26 mouse cellular contexts compared by ENCODE assay signal in genomic region chr1:86312269-86312668, GRCm38 (mm10). TPM values are rescaled to one million over a fixed set of nuclear protein-coding genes. Genes with fewer than 3 reads are reported as not detected.
DNase-seq lines count a peak whose midpoint lies in the region; ATAC-seq and TF ChIP-seq lines count a peak whose summit lies in the region.
"Had no signal": no experiment of that assay in that cellular context is flagged by ENCODE, and none has a peak within 500 bp of the region (broad histone marks: within the 10 kb centered on the region; RNA-seq: fewer than 3 reads in every experiment).

No protein-coding gene starts in this region.

- H3K9ac ChIP-seq in ES-Bruce4 (ENCODE audit: low read depth, poor library complexity, severe bottlenecking): peak overlapping the region; percentile 72; the same call in 1 of the 2 replicates
- no peak overlapping the region for H3K9ac ChIP-seq in liver, embryonic 16.5 days (ENCODE audit: low read depth, low read length)
- H3K9ac ChIP-seq: embryonic facial prominence, embryonic 12.5 days; forebrain, embryonic 13.5 days; heart, embryonic 12.5 days; limb, embryonic 12.5 days; midbrain, embryonic 15.5 days; neural tube, embryonic 13.5 days had no signal

- no peak overlapping the region for H3K4me2 ChIP-seq in liver, embryonic 16.5 days (ENCODE audit: low read depth, low read length)
- H3K4me2 ChIP-seq: embryonic facial prominence, embryonic 12.5 days; forebrain, embryonic 13.5 days; heart, embryonic 12.5 days; limb, embryonic 12.5 days; midbrain, embryonic 15.5 days; neural tube, embryonic 13.5 days had no signal

- H3K36me3 ChIP-seq in ES-Bruce4 (ENCODE audit: control insufficient read depth, insufficient read depth, low read length, poor library complexity, severe bottlenecking): 0 out of 2 replicates have a peak, but pooled peaks cover 2% of the 10 kb centered on the region
- no peaks in the 10 kb centered on the region for H3K36me3 ChIP-seq in liver, embryonic 16.5 days (ENCODE audit: control insufficient read depth, insufficient read depth)
- H3K36me3 ChIP-seq: embryonic facial prominence, embryonic 12.5 days; heart, embryonic 12.5 days; limb, embryonic 12.5 days; midbrain, embryonic 15.5 days; neural tube, embryonic 13.5 days had no signal

- peaks cover 15% of the 10 kb centered on the region for H3K9me3 ChIP-seq in ES-Bruce4 (replicated peaks; ENCODE audit: control insufficient read depth, insufficient read depth, low read length, poor library complexity, severe bottlenecking)
- H3K9me3 ChIP-seq in liver, embryonic 16.5 days (replicated peaks; ENCODE audit: control insufficient read depth, low read length): no peaks in the 10 kb centered on the region
- H3K9me3 ChIP-seq: embryonic facial prominence, embryonic 12.5 days; forebrain, embryonic 13.5 days; limb, embryonic 12.5 days; megakaryocyte, embryonic 14.5 days; midbrain, embryonic 15.5 days; neural tube, embryonic 13.5 days had no signal

- peak overlapping the region; percentile 92 for H3K27ac ChIP-seq in ES-Bruce4 (ENCODE audit: insufficient read depth, low read length)
- H3K27ac ChIP-seq in liver, embryonic 16.5 days (ENCODE audit: low read length): peak overlapping the region; percentile 50; the same call in 1 of the 2 replicates
- H3K27ac ChIP-seq: embryonic facial prominence, embryonic 12.5 days; forebrain, embryonic 13.5 days; limb, embryonic 12.5 days; midbrain, embryonic 15.5 days; neural tube, embryonic 13.5 days had no signal

- peak; percentile 95 for ATAC-seq in liver, embryonic 16.5 days (ENCODE audit: low read depth)
- ATAC-seq: forebrain, embryonic 13.5 days; midbrain, embryonic 15.5 days had no signal

- TF ChIP-seq EP300 in ES-Bruce4 (IDR thresholded peaks at IDR 0.05; ENCODE audit: insufficient read depth, low read depth, low read length): no peak

- no peak for TF ChIP-seq POLR2A in ES-Bruce4 (IDR thresholded peaks at IDR 0.05; ENCODE audit: insufficient read depth, low read length)

- WGBS in liver, embryonic 16.5 days (ENCODE audit: insufficient replicate concordance): 44% methylated on average over 3 of the region's 3 CpGs

- TF ChIP-seq CTCF in ES-Bruce4 (IDR thresholded peaks at IDR 0.05; ENCODE audit: low read depth, low read length): no peak

- DNase-seq in c-Kit-negative CD71-positive TER-119-positive erythroid progenitor cells, embryonic 14.5 days (ENCODE audit: low read depth, low spot score): peak; percentile 48
- DNase-seq in liver: peak; percentile 75
- no peak for DNase-seq in adrenal gland, adult (ENCODE audit: inconsistent age in 2 of 2, low spot score in 1 of 2)
- no peak for DNase-seq in right cerebral cortex, adult 18-20 months
- no peak for DNase-seq in heart, adult 8-10 months (ENCODE audit: low spot score)
- DNase-seq: adrenal gland, postnatal 25 days; cerebellum, adult 11-12 months; cerebellum, postnatal 10 days; heart, postnatal 14 days; lung, adult 2 months; lung, postnatal 14 days; retina, postnatal 1 day; right cerebral cortex, postnatal 4 days had no signal

- no peak overlapping the region for H3K4me3 ChIP-seq in ES-Bruce4 (ENCODE audit: low read depth, low read length)
- H3K4me3 ChIP-seq in liver, embryonic 16.5 days (ENCODE audit: low read depth, low read length): no peak overlapping the region
- H3K4me3 ChIP-seq: embryonic facial prominence, embryonic 12.5 days; erythroblast, embryonic 14.5 days; forebrain, embryonic 13.5 days; heart, embryonic 12.5 days; limb, embryonic 12.5 days; megakaryocyte, embryonic 14.5 days; midbrain, embryonic 15.5 days; myocyte; neural tube, embryonic 13.5 days had no signal

- peaks cover 5% of the 10 kb centered on the region for H3K4me1 ChIP-seq in ES-Bruce4 (ENCODE audit: control insufficient read depth, insufficient read depth, low read length)
- H3K4me1 ChIP-seq in liver, embryonic 16.5 days (ENCODE audit: control insufficient read depth, low read depth, low read length): peaks cover 2% of the 10 kb centered on the region; the same call in 1 of the 2 replicates

- H3K27me3 ChIP-seq in ES-Bruce4 (ENCODE audit: control insufficient read depth, insufficient read depth, low read length, poor library complexity, severe bottlenecking): no peaks in the 10 kb centered on the region
- H3K27me3 ChIP-seq in liver, embryonic 16.5 days (ENCODE audit: control insufficient read depth, insufficient read depth, low read depth, low read length): no peaks in the 10 kb centered on the region; the same call in 1 of the 2 replicates
- H3K27me3 ChIP-seq: embryonic facial prominence, embryonic 12.5 days; forebrain, embryonic 13.5 days; megakaryocyte, embryonic 14.5 days; midbrain, embryonic 15.5 days had no signal

RNA-seq across cellular contexts. Expression of gene B3gnt7, which starts 9.6 kb away (rescaled TPM):
- 54.9 and 55.3 TPM in 2 replicates for polyA plus RNA-seq in ES-Bruce4 (2011; ENCODE audit: insufficient read depth, insufficient read length, low read depth, missing spikeins)
- 0.65 and 0.68 TPM in 2 replicates for polyA plus RNA-seq in liver, embryonic 16.5 days (2015; fragmentation: Nextera tagmentation; extraction: Ambion mirVana)
- under 1 TPM; 0.38 to 0.81 (median 0.51) TPM for total RNA-seq in heart, adult 8-10 months (2022)
- total RNA-seq: gastrocnemius, adult 8-10 months had no signal
- polyA plus RNA-seq: C2C12, myocyte had no signal

RNA-seq across cellular contexts. Expression of gene Ncl, which starts 46.9 kb away (rescaled TPM):
- polyA plus RNA-seq in ES-Bruce4 (2011; ENCODE audit: insufficient read depth, insufficient read length, low read depth, missing spikeins): 1,350 and 1,473 TPM in 2 replicates
- 175 and 188 TPM in 2 replicates for polyA plus RNA-seq in liver, embryonic 16.5 days (2015; fragmentation: Nextera tagmentation; extraction: Ambion mirVana)
- 100 to 1,000 TPM; 111 to 154 (median 130) TPM for total RNA-seq in heart, adult 8-10 months (2022)

Comparison
In these comparisons a context has a peak if more than half of its experiments do, and no peak if none do; other contexts are left out.
1. DNase-seq: peak in c-Kit-negative CD71-positive TER-119-positive erythroid progenitor cells, embryonic 14.5 days (single experiment) and liver (single experiment); none in adrenal gland, adult (0 of 2), right cerebral cortex, adult 18-20 months (single experiment) and heart, adult 8-10 months (single experiment).
2. RNA of gene B3gnt7, which starts 9.6 kb away (polyA plus RNA-seq): 54.9 to 55.3 TPM in ES-Bruce4; 0.65 to 0.68 TPM in liver, embryonic 16.5 days; every median in the first group is over 10 times any median in the second.